9 mouse cellular contexts compared by ENCODE assay signal in genomic region chr2:170183851-170184174, GRCm38 (mm10). TPM values are rescaled to one million over a fixed set of nuclear protein-coding genes. Genes with fewer than 3 reads are reported as not detected.
DNase-seq lines count a peak whose midpoint lies in the region; ATAC-seq and TF ChIP-seq lines count a peak whose summit lies in the region.
"Had no signal": no experiment of that assay in that cellular context is flagged by ENCODE, and none has a peak within 500 bp of the region (broad histone marks: within the 10 kb centered on the region; RNA-seq: fewer than 3 reads in every experiment).

No protein-coding gene starts in this region.

- H3K36me3 ChIP-seq in hindbrain, embryonic 10.5 days, result no peaks in the 10 kb centered on the region
- no peaks in the 10 kb centered on the region for H3K36me3 ChIP-seq in hindbrain, embryonic 11.5 days (ENCODE audit: control insufficient read depth, insufficient read depth, low read length)
- H3K36me3 ChIP-seq in embryonic facial prominence, embryonic 14.5 days (ENCODE audit: control insufficient read depth, insufficient read depth, low read length), result no peaks in the 10 kb centered on the region
- H3K36me3 ChIP-seq in intestine, postnatal 0 days (ENCODE audit: control insufficient read depth, insufficient read depth), result no peaks in the 10 kb centered on the region
- no peaks in the 10 kb centered on the region for H3K36me3 ChIP-seq in midbrain, embryonic 15.5 days (replicated peaks)

- H3K4me1 ChIP-seq in hindbrain, embryonic 10.5 days (replicated peaks), result peaks cover 21% of the 10 kb centered on the region
- no peaks in the 10 kb centered on the region for H3K4me1 ChIP-seq in hindbrain, embryonic 11.5 days (replicated peaks; ENCODE audit: control insufficient read depth, insufficient read depth, low read length)
- H3K4me1 ChIP-seq in embryonic facial prominence, embryonic 14.5 days (ENCODE audit: control insufficient read depth, insufficient read depth, low read length), result 0 out of 2 replicates have a peak, but pooled peaks cover 6% of the 10 kb centered on the region
- H3K4me1 ChIP-seq in intestine, postnatal 0 days (replicated peaks; ENCODE audit: control insufficient read depth, insufficient read depth, low read length), result no peaks in the 10 kb centered on the region
- H3K4me1 ChIP-seq in midbrain, embryonic 15.5 days, result peaks cover 10% of the 10 kb centered on the region; the same call in 1 of the 2 replicates

- H3K4me2 ChIP-seq in hindbrain, embryonic 11.5 days (replicated peaks; ENCODE audit: low read depth, low read length), result no peak overlapping the region
- H3K4me2 ChIP-seq in embryonic facial prominence, embryonic 14.5 days (ENCODE audit: low read depth, low read length), result peak overlapping the region; percentile 66
- H3K4me2 ChIP-seq in intestine, postnatal 0 days (replicated peaks; ENCODE audit: low read depth), result peak overlapping the region; percentile 73
- H3K4me2 ChIP-seq in midbrain, embryonic 15.5 days, result peak overlapping the region; percentile 65

- H3K27ac ChIP-seq in hindbrain, embryonic 10.5 days, result no peak overlapping the region
- no peak overlapping the region for H3K27ac ChIP-seq in hindbrain, embryonic 11.5 days (ENCODE audit: low read depth, low read length)
- H3K27ac ChIP-seq in embryonic facial prominence, embryonic 14.5 days (replicated peaks; ENCODE audit: low read depth, low read length), result peak overlapping the region; percentile 81
- 0 out of 2 replicates have a peak overlapping the region, but pooled peaks have one; percentile 60 for H3K27ac ChIP-seq in intestine, postnatal 0 days (ENCODE audit: low read depth, low read length)
- H3K27ac ChIP-seq in midbrain, embryonic 15.5 days, result no peak overlapping the region

- ATAC-seq in hindbrain, embryonic 11.5 days (ENCODE audit: low FRiP score), result no peak
- no peak for ATAC-seq in embryonic facial prominence, embryonic 14.5 days (ENCODE audit: low read depth)
- no peak for ATAC-seq in intestine, postnatal 0 days
- ATAC-seq in midbrain, embryonic 15.5 days (replicated peaks), result no peak
- ATAC-seq: Patski had no signal

- no peak overlapping the region for H3K9ac ChIP-seq in hindbrain, embryonic 11.5 days (ENCODE audit: low read depth, low read length)
- no peak overlapping the region for H3K9ac ChIP-seq in embryonic facial prominence, embryonic 14.5 days (ENCODE audit: low read depth, low read length)
- no peak overlapping the region for H3K9ac ChIP-seq in intestine, postnatal 0 days (ENCODE audit: low read depth, low read length)
- no peak overlapping the region for H3K9ac ChIP-seq in midbrain, embryonic 15.5 days

- peak overlapping the region; percentile 65 for H3K4me3 ChIP-seq in hindbrain, embryonic 10.5 days
- no peak overlapping the region for H3K4me3 ChIP-seq in hindbrain, embryonic 11.5 days (ENCODE audit: low read depth, low read length)
- peak overlapping the region; percentile 45 for H3K4me3 ChIP-seq in embryonic facial prominence, embryonic 14.5 days (ENCODE audit: low read depth, low read length)
- H3K4me3 ChIP-seq in intestine, postnatal 0 days (ENCODE audit: low read depth, low read length), result peak overlapping the region; percentile 43; the same call in 1 of the 2 replicates
- H3K4me3 ChIP-seq in midbrain, embryonic 15.5 days, result peak overlapping the region; percentile 47

- H3K9me3 ChIP-seq in hindbrain, embryonic 10.5 days, result no peaks in the 10 kb centered on the region
- no peaks in the 10 kb centered on the region for H3K9me3 ChIP-seq in hindbrain, embryonic 11.5 days (ENCODE audit: control insufficient read depth, low read length)
- H3K9me3 ChIP-seq in embryonic facial prominence, embryonic 14.5 days (ENCODE audit: control insufficient read depth, low read length), result no peaks in the 10 kb centered on the region
- H3K9me3 ChIP-seq in intestine, postnatal 0 days (ENCODE audit: control insufficient read depth), result no peaks in the 10 kb centered on the region
- no peaks in the 10 kb centered on the region for H3K9me3 ChIP-seq in midbrain, embryonic 15.5 days

- no peak for DNase-seq in hindbrain, embryonic 10.5 days (ENCODE audit: low spot score)
- no peak for DNase-seq in hindbrain, embryonic 11.5 days (ENCODE audit: low spot score)
- DNase-seq in embryonic facial prominence, embryonic 14.5 days (ENCODE audit: low spot score), result no peak
- DNase-seq in frontal cortex, postnatal 36 days (ENCODE audit: low spot score in 2 of 2), result no peak
- DNase-seq in thymus, postnatal 0 days (ENCODE audit: low spot score), result no peak
- DNase-seq in layer of hippocampus, adult 9-10 months (ENCODE audit: low spot score), result no peak

- WGBS in hindbrain, embryonic 10.5 days, result 76% methylated on average over 4 of the region's 4 CpGs
- 78% methylated on average over 4 of the region's 4 CpGs for WGBS in hindbrain, embryonic 11.5 days
- 54% methylated on average over 4 of the region's 4 CpGs for WGBS in embryonic facial prominence, embryonic 14.5 days
- 50% methylated on average over 4 of the region's 4 CpGs for WGBS in intestine, postnatal 0 days
- 83% methylated on average over 4 of the region's 4 CpGs for WGBS in midbrain, embryonic 15.5 days

- no peak for TF ChIP-seq CTCF in intestine, postnatal 0 days (IDR thresholded peaks at IDR 0.05; ENCODE audit: low read depth)

- H3K27me3 ChIP-seq in hindbrain, embryonic 10.5 days (ENCODE audit: insufficient read depth, poor library complexity, severe bottlenecking), result no peaks in the 10 kb centered on the region; the same call in 1 of the 2 replicates
- no peaks in the 10 kb centered on the region for H3K27me3 ChIP-seq in hindbrain, embryonic 11.5 days (ENCODE audit: control insufficient read depth, insufficient read depth, low read length)
- H3K27me3 ChIP-seq in embryonic facial prominence, embryonic 14.5 days (replicated peaks; ENCODE audit: control insufficient read depth, insufficient read depth, low read length), result no peaks in the 10 kb centered on the region
- H3K27me3 ChIP-seq in intestine, postnatal 0 days (replicated peaks; ENCODE audit: control insufficient read depth, insufficient read depth, low read length), result no peaks in the 10 kb centered on the region
- H3K27me3 ChIP-seq in midbrain, embryonic 15.5 days (replicated peaks), result no peaks in the 10 kb centered on the region
- H3K27me3 ChIP-seq: Patski had no signal

RNA-seq across cellular contexts. Expression of gene Zfp217, which starts 35.9 kb away (rescaled TPM):
- 3.0 TPM in 2 replicates for polyA plus RNA-seq in hindbrain, embryonic 10.5 days (2016; fragmentation: Nextera tagmentation; extraction: Ambion mirVana)
- polyA plus RNA-seq in hindbrain, embryonic 11.5 days (2014; fragmentation: Nextera tagmentation; extraction: Ambion mirVana), result 3.2 and 4.8 TPM in 2 replicates
- 3.6 and 3.9 TPM in 2 replicates for polyA plus RNA-seq in embryonic facial prominence, embryonic 14.5 days (2014; fragmentation: Nextera tagmentation; extraction: Ambion mirVana)
- 2.2 TPM in 2 replicates for polyA plus RNA-seq in intestine, postnatal 0 days (2015; fragmentation: Nextera tagmentation; extraction: Ambion mirVana)
- 1.4 TPM in 2 replicates for polyA plus RNA-seq in midbrain, embryonic 15.5 days (2015; fragmentation: Nextera tagmentation; extraction: Ambion mirVana)
- polyA plus RNA-seq in thymus, postnatal 0 days (2015; fragmentation: Nextera tagmentation; extraction: Ambion mirVana), result 5.8 and 6.9 TPM in 2 replicates

Comparison
In these comparisons a context has a peak if more than half of its experiments do, and no peak if none do; other contexts are left out.
1. H3K27ac ChIP-seq: peak in embryonic facial prominence, embryonic 14.5 days (single experiment) and intestine, postnatal 0 days (single experiment); none in hindbrain, embryonic 10.5 days (single experiment), hindbrain, embryonic 11.5 days (single experiment) and midbrain, embryonic 15.5 days (single experiment).